Mouse (Mus musculus): Measurements from ENCODE around the gene Prkag2. TPM values are rescaled to one million over a fixed set of nuclear protein-coding genes. Genes with fewer than 3 reads are reported as not detected.

Prkag2 gene
- polyA plus RNA-seq, 1 experiment, result 1.1 TPM

DNA sequence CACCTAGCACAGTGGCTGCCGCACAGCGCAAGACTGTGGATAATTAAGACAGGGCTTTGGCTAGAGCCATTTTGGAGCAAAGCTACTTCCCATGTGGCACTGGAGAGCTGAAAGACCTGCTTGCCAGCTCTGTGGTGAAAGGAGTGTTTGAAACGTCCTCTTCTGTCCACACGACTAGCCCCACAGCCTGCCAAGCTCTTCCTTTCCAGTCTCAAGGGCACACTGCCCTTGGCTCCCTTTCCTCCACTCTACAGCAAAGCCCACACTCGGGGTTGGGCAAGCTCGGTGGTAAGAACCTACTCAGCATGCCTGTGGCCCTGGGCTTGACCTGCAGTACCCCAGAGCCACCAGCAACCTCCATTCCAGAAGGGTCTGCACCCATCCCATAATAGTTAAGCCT, 118.7 kb downstream of the Prkag2 start:
- H3K4me3 ChIP-seq (replicated peaks), result no peak overlapping the region
- TF ChIP-seq FLI1 (IDR thresholded peaks at IDR 0.05; ENCODE audit: low read length) (no peak), GATA1 (IDR thresholded peaks at IDR 0.05; ENCODE audit: borderline replicate concordance, low read length) (no peak)
- no peaks in the 10 kb centered on the region for H3K9me3 ChIP-seq
- no peaks in the 10 kb centered on the region for H3K36me3 ChIP-seq (replicated peaks; ENCODE audit: low read length)
- peaks cover 70% of the 10 kb centered on the region for H3K4me1 ChIP-seq
- peaks cover 31% of the 10 kb centered on the region for H3K27me3 ChIP-seq (replicated peaks)

DNA sequence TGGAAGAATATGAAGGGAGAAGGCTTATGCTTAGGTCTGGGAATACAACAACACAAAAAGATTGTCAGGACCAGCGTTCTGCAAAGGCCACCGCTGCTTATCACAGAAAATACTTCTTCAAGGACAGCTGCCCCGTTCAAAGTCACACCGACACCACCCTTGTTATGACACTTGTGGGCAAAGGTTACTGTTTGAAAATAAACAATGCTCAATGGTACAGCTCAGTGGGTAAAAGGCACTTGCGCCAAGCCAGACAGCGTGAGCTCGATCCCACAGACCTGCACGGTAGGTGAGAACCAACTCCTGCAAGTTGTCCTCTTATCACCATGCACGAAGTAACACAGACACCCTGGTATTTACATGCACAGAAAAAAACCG, 120.5 kb downstream of the Prkag2 start:
- H3K27me3 ChIP-seq (replicated peaks), result peaks cover 33% of the 10 kb centered on the region
- H3K9me3 ChIP-seq, result no peaks in the 10 kb centered on the region
- TF ChIP-seq FLI1 (IDR thresholded peaks at IDR 0.05; ENCODE audit: low read length) (no peak), GATA1 (IDR thresholded peaks at IDR 0.05; ENCODE audit: borderline replicate concordance, low read length) (no peak)
- H3K36me3 ChIP-seq (replicated peaks; ENCODE audit: low read length), result no peaks in the 10 kb centered on the region
- H3K4me1 ChIP-seq, result peaks cover 61% of the 10 kb centered on the region
- no peak overlapping the region for H3K4me3 ChIP-seq (replicated peaks)

DNA sequence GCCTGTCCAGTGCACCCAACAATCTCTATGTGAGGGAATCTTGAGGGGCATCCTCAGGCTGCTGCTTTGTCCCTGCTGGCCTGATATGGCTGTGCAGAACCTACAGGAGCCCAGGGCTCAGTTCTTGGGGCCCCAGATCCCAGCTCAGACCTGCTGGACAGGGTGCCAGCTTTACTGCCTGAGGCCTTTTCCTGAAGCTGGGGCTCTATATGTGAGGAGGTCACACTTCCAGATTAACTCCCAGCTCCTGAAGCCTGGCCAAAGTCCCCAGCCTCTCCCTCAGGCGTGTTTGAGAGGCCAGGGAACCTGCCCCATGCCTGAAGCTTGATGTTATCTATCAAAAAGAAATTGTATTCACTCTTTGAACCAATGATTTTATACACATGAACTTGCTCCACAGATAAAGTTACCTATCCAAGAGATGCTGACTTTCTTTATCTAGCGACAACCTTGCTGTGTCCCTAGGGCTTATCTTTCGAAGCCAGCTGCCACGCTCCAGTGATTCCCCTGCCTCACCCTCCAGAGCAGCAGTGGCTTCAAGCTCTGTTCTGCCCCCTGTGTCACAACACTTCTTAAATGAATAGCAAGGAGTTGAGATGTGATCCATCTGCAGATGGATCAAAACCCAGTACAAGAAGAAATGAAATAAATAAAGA, 121.0 kb downstream of the Prkag2 start:
- Histone ChIP-seq H3K27me3 (replicated peaks) (peaks cover 33% of the 10 kb centered on the region), H3K36me3 (replicated peaks; ENCODE audit: low read length) (no peaks in the 10 kb centered on the region)

DNA sequence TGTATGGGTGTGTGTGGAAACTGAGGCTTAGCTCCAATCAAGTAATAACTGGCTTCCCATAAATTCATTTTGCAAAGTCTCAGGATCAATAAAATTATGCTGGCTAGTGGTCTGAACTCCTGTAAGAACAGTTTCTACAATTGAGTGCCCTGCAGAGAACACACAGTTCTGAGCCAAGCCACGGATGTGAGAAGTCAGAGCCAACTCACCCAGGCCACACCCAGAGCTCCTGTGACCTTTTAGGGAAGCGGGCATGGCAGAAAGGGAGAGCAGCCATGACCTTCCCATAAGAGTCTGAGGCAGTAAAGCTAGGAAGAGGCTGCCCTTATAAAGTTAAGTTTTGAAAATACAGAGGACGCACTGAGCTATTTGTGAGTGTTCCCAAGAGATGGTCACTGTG, 123.5 kb downstream of the Prkag2 start:
- Histone ChIP-seq H3K4me1 (peaks cover 46% of the 10 kb centered on the region), H3K36me3 (replicated peaks; ENCODE audit: low read length) (no peaks in the 10 kb centered on the region), H3K9me3 (no peaks in the 10 kb centered on the region), H3K27me3 (replicated peaks) (peaks cover 43% of the 10 kb centered on the region), H3K4me3 (replicated peaks) (no peak overlapping the region)
- TF ChIP-seq FLI1 (IDR thresholded peaks at IDR 0.05; ENCODE audit: low read length), result no peak
- no peak for TF ChIP-seq GATA1 (IDR thresholded peaks at IDR 0.05; ENCODE audit: borderline replicate concordance, low read length)

More for the DNA sequence above, 121.0 kb downstream of the Prkag2 start:
- peaks cover 56% of the 10 kb centered on the region for H3K4me1 ChIP-seq
- no peak overlapping the region for H3K4me3 ChIP-seq (replicated peaks)
- TF ChIP-seq GATA1 (IDR thresholded peaks at IDR 0.05; ENCODE audit: borderline replicate concordance, low read length), result no peak
- no peak for TF ChIP-seq FLI1 (IDR thresholded peaks at IDR 0.05; ENCODE audit: low read length)
- no peaks in the 10 kb centered on the region for H3K9me3 ChIP-seq

DNA sequence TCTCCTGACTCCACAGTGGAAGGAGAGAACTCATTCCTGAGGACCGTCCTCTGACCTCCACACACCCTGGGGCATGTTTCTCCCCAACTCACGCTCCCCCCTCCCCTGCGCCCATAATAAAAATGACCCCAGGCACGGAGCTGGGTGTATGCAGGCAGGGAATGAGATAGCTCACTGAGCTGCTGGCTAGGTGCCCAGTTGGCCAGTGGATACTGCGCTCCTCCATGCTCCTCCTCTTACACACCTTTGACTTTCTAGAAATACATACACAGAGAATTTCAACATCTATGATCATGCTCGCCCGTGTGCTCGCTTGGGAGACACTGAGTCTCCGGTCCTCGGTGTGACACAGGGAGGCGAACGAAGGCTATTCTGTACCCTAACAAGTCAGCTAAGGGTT, 124.2 kb downstream of the Prkag2 start:
- TF ChIP-seq GATA1 (IDR thresholded peaks at IDR 0.05; ENCODE audit: borderline replicate concordance, low read length) (no peak), FLI1 (IDR thresholded peaks at IDR 0.05; ENCODE audit: low read length) (no peak)
- Histone ChIP-seq H3K4me1 (peaks cover 47% of the 10 kb centered on the region), H3K27me3 (replicated peaks) (peaks cover 46% of the 10 kb centered on the region), H3K9me3 (no peaks in the 10 kb centered on the region), H3K4me3 (replicated peaks) (no peak overlapping the region), H3K36me3 (replicated peaks; ENCODE audit: low read length) (no peaks in the 10 kb centered on the region)

DNA sequence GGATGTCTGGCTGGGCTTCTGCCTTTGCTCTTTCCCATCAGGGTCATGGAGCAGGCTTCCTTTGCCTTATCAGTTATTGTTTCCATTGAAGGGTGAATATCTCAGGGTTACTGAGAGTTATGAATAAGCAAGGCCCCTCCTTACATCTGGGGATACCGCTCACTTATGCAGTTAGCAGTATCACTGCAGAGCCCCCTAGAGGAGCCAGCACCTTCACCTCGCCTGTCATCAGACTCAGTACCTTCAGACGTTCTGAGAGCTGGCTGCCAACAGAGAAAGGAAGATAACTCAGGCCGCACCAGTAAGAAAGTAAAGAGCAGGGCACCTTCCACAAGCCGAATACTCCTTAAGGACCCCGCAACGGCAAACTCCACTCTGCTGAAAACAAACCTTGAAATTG, 125.3 kb downstream of the Prkag2 start:
- TF ChIP-seq GATA1 (IDR thresholded peaks at IDR 0.05; ENCODE audit: borderline replicate concordance, low read length) (no peak), FLI1 (IDR thresholded peaks at IDR 0.05; ENCODE audit: low read length) (no peak)
- no peak overlapping the region for H3K4me3 ChIP-seq (replicated peaks)
- H3K9me3 ChIP-seq, result no peaks in the 10 kb centered on the region
- H3K27me3 ChIP-seq (replicated peaks), result peaks cover 53% of the 10 kb centered on the region
- H3K36me3 ChIP-seq (replicated peaks; ENCODE audit: low read length), result no peaks in the 10 kb centered on the region
- H3K4me1 ChIP-seq, result peaks cover 53% of the 10 kb centered on the region

DNA sequence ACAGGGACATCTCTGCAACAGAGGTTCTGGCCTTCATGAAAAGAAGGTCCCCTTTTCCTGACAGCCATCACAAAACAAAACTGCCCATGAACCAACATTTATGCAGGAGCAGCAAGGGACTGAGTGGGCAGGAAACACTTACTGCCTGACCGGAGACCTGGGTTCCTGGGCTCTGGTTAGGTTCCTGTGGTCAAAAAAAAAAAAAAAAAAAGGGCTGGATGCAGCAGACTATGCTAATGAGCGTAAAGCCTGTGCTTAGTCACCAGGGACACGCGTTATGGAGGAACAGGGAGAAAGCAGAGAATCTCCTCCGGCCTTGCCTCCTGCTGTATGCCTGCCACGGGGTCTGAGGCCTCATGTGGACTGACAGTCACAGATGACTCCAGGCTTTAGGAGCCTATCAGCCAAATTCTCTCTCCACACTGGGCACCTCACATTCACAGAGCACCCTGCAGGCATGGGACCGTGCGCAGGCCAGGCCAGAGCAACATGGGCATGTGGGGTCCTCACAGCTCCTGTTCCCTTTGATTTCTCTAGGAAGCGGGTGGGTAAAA, 126.7 kb downstream of the Prkag2 start:
- Histone ChIP-seq H3K36me3 (replicated peaks; ENCODE audit: low read length) (no peaks in the 10 kb centered on the region), H3K27me3 (replicated peaks) (peaks cover 62% of the 10 kb centered on the region), H3K4me3 (replicated peaks) (no peak overlapping the region), H3K4me1 (peaks cover 56% of the 10 kb centered on the region), H3K9me3 (no peaks in the 10 kb centered on the region)
- TF ChIP-seq GATA1 (IDR thresholded peaks at IDR 0.05; ENCODE audit: borderline replicate concordance, low read length) (no peak), FLI1 (IDR thresholded peaks at IDR 0.05; ENCODE audit: low read length) (no peak)

DNA sequence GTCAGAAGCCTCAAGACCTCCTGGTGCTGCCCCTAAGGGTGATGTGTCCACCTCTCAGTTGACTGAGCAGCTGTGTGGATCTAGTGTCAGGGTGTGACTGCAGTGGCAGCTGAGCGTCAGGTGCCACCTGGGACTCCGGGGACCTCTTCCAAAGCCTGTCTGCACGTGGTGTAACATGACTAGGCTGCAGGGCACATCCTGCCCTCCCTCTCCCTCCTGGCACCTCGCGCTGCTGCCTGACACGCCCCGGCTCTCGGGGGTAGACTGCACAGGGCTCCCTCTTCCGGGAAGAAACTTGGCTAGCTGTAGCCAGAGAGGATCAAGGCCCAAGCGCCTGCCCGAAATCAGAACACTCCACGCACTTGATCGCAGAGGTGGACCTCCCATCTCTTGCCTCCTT, 127.2 kb downstream of the Prkag2 start:
- no peak overlapping the region for H3K4me3 ChIP-seq (replicated peaks)
- H3K36me3 ChIP-seq (replicated peaks; ENCODE audit: low read length), result no peaks in the 10 kb centered on the region
- TF ChIP-seq FLI1 (IDR thresholded peaks at IDR 0.05; ENCODE audit: low read length), result no peak
- TF ChIP-seq GATA1 (IDR thresholded peaks at IDR 0.05; ENCODE audit: borderline replicate concordance, low read length), result no peak
- peaks cover 66% of the 10 kb centered on the region for H3K27me3 ChIP-seq (replicated peaks)
- H3K4me1 ChIP-seq, result peaks cover 61% of the 10 kb centered on the region
- H3K9me3 ChIP-seq, result no peaks in the 10 kb centered on the region

DNA sequence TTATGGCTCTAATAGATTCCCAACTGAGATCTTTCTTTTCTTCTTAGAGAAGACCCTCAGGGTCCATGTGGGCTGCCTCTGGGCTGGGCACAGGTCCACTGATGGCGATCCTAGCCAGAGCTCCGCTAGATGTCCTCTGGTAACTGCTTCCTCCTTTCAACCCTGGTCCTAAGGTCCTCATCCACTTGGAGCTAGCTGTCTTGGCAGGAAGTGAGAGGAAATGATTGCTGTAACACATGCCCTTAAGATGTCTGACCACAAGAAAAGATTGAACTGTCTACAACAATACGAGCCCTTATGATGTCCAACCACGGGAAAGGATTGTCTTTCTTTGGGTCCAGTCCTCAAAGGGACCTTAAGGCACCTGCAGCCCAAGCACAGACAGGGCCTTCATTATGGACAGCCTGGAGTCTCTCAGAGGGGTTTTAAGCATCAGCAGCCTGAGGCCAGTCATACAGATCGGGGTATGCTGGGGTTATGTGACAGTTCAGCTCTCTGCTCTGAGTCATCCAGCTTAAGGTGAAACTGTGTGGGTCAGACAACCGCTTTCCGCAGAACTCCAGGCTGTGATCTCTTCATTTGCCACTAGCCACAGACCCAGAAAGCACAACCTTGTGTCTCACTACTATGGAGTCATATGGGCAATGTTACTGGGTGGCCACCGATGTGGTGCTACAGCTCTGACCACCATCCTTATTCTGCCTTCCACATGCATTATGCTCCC, 129.7 kb downstream of the Prkag2 start:
- Histone ChIP-seq H3K4me3 (replicated peaks) (no peak overlapping the region), H3K36me3 (replicated peaks; ENCODE audit: low read length) (no peaks in the 10 kb centered on the region), H3K4me1 (peaks cover 59% of the 10 kb centered on the region), H3K27me3 (replicated peaks) (peaks cover 77% of the 10 kb centered on the region), H3K9me3 (no peaks in the 10 kb centered on the region)
- TF ChIP-seq GATA1 (IDR thresholded peaks at IDR 0.05; ENCODE audit: borderline replicate concordance, low read length), result no peak
- TF ChIP-seq FLI1 (IDR thresholded peaks at IDR 0.05; ENCODE audit: low read length), result no peak

DNA sequence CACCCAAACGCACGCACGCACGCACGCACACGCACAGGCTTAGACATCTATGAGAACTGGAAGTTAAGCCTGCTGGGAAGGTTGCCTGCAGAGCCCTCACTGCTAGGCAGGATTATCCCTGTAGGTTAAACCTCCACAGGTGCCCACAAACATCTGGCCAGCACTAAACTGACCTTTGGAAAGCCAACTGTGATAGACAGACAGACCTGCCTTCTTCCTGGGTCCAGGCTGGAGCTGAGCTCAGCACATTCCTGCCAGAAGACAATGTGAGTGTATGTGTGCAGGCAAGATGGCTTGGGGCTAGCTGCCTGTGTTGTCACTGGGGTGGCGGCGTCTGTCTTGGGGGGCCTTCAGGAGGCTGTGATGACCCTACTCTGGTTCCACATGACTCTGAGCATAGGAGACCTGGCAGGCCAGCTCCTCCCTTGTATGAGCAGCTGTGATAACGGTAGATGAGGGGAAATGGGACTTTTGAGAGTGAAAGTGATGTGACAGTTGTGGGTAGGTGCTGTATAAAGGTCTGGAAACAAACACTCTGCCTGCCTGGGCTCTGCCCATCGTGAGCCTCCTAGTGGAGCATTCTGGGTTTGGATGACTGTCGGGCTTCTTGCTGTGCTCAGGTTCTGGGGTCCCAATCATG, 131.1 kb downstream of the Prkag2 start:
- Histone ChIP-seq H3K36me3 (replicated peaks; ENCODE audit: low read length) (no peaks in the 10 kb centered on the region), H3K4me3 (replicated peaks) (peak overlapping the region; percentile 48), H3K9me3 (no peaks in the 10 kb centered on the region), H3K27me3 (replicated peaks) (peaks cover 87% of the 10 kb centered on the region), H3K4me1 (peaks cover 64% of the 10 kb centered on the region)
- TF ChIP-seq GATA1 (IDR thresholded peaks at IDR 0.05; ENCODE audit: borderline replicate concordance, low read length), result no peak
